Mouse (Mus musculus): ENCODE measurements around the gene Krt35. TPM values are rescaled to one million over a fixed set of nuclear protein-coding genes. Genes with fewer than 3 reads are reported as not detected.

Krt35 gene
- polyA plus RNA-seq (2012; rRNA removed), result 0.08 TPM in 1 of 2 replicates, not detected in the other

DNA sequence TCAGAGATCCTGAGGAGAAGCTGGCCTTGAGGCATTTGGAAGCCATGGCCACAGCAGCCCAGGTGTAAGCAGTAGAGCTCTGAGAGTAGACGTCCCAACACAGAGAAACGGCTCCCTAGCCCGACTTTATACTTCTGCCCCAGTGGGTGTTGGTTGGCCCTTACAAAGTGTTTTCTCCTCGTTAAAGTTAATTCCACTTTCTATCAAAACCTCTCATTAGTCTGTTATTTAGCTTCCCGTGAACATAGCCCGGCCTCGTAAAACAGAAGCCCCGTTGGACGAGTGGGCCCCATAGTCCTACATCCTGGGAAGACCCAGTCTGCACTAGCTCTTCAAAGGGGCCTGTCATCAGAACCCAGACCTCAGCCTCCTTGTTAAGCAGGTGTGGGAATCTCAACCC, at the start of gene Krt35:
Gene Krt35, minus strand, starts transcription at position 101 of the 400 bp plus-strand sequence.

GRCm38 (mm10) chr11:100135731-100136130, 39.7 kb upstream of the Krt35 start, which contains the start of gene Krt15:
TSS of gene Krt15 (minus strand) at chr11:100135928.

GRCm38 (mm10) chr11:100121466-100121865, 25.4 kb upstream of the Krt35 start, which contains the start of gene Krt13:
TSS of gene Krt13 (minus strand) at chr11:100121566.

GRCm38 (mm10) chr11:100105576-100106122, 9.6 kb upstream of the Krt35 start, which contains the start of gene Krt36:
TSS of gene Krt36 (minus strand) at chr11:100105626.

GRCm38 (mm10) chr11:100087861-100088260, 8.2 kb downstream of the Krt35 start, which contains the start of gene Krt32:
TSS of gene Krt32 (minus strand) at chr11:100088226.

DNA sequence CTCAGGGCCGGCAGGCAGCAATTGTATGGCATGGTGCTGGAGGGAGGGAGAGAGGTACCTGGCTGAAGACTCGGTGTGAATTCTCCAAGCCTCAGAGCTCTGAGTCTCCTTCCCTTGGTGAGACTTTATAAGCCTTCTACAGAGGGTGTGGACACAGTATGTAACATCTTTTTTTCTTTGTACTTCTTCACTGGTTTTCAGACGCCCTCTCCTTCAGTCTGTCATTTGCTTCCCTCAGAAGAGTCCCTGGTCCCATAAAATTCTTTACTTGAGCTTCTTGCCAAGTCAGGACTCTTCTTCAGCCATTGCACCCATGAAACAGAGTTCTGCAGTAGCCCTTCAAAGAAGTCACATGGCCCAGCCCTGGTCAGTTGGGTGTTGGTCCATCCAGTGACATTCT, 45.6 kb downstream of the Krt35 start, which contains the start of gene Krt31:
Gene Krt31, minus strand, starts transcription at position 101 of the 400 bp plus-strand sequence.

Other genes with a start within 250 kb of the Krt35 start
- not detected in 2 replicates for gene Krtap4-16, start 244.6 kb downstream of the Krt35 start, polyA plus RNA-seq (2012; rRNA removed)
- not detected in 2 replicates for gene Gm11568, start 238.3 kb downstream of the Krt35 start, polyA plus RNA-seq (2012; rRNA removed)
- gene Gm11559, start 231.8 kb downstream of the Krt35 start, polyA plus RNA-seq (2012; rRNA removed), result not detected in 2 replicates
- not detected in 2 replicates for gene Krtap9-1, start 222.9 kb downstream of the Krt35 start, polyA plus RNA-seq (2012; rRNA removed)
- gene Gm11567, start 217.1 kb downstream of the Krt35 start, polyA plus RNA-seq (2012; rRNA removed), result not detected in 2 replicates
- gene Krtap31-1, start 188.3 kb downstream of the Krt35 start, polyA plus RNA-seq (2012; rRNA removed), result not detected in 2 replicates
- gene Gm11565, start 181.5 kb downstream of the Krt35 start, polyA plus RNA-seq (2012; rRNA removed), result not detected in 2 replicates
- gene Krtap31-2, start 159.9 kb downstream of the Krt35 start, polyA plus RNA-seq (2012; rRNA removed), result not detected in 2 replicates
- gene Krtap9-5, start 147.8 kb downstream of the Krt35 start, polyA plus RNA-seq (2012; rRNA removed), result not detected in 2 replicates
- not detected in 2 replicates for gene Krtap29-1, start 117.2 kb downstream of the Krt35 start, polyA plus RNA-seq (2012; rRNA removed)
- not detected in 2 replicates for gene Krtap16-1, start 109.6 kb downstream of the Krt35 start, polyA plus RNA-seq (2012; rRNA removed)
- gene Krtap17-1, start 102.2 kb downstream of the Krt35 start, polyA plus RNA-seq (2012; rRNA removed), result not detected in 2 replicates
- not detected in 2 replicates for gene Krt33a, start 80.0 kb downstream of the Krt35 start, polyA plus RNA-seq (2012; rRNA removed)
- not detected in 2 replicates for gene Krt33b, start 66.4 kb downstream of the Krt35 start, polyA plus RNA-seq (2012; rRNA removed)
- not detected in 2 replicates for gene Krt34, start 54.7 kb downstream of the Krt35 start, polyA plus RNA-seq (2012; rRNA removed)
- 0.09 TPM in 1 of 2 replicates, not detected in the other for gene Krt31, start 45.7 kb downstream of the Krt35 start, polyA plus RNA-seq (2012; rRNA removed)
- gene Krt32, start 8.0 kb downstream of the Krt35 start, polyA plus RNA-seq (2012; rRNA removed), result 2.5 TPM in 2 replicates
- gene Krt36, start 9.4 kb upstream of the Krt35 start, polyA plus RNA-seq (2012; rRNA removed), result 0.06 and 0.19 TPM in 2 replicates
- 602 and 681 TPM in 2 replicates for gene Krt13, start 25.3 kb upstream of the Krt35 start, polyA plus RNA-seq (2012; rRNA removed)
- gene Krt15, start 39.7 kb upstream of the Krt35 start, polyA plus RNA-seq (2012; rRNA removed), result 7.7 and 17.9 TPM in 2 replicates
- gene Krt19, start 52.4 kb upstream of the Krt35 start, polyA plus RNA-seq (2012; rRNA removed), result 1,679 and 2,029 TPM in 2 replicates
- not detected in 2 replicates for gene Krt9, start 97.0 kb upstream of the Krt35 start, polyA plus RNA-seq (2012; rRNA removed)
- 147 and 161 TPM in 2 replicates for gene Krt14, start 111.3 kb upstream of the Krt35 start, polyA plus RNA-seq (2012; rRNA removed)
- 5.1 and 6.5 TPM in 2 replicates for gene Krt16, start 152.7 kb upstream of the Krt35 start, polyA plus RNA-seq (2012; rRNA removed)
- gene Krt17, start 164.8 kb upstream of the Krt35 start, polyA plus RNA-seq (2012; rRNA removed), result 20.4 and 26.8 TPM in 2 replicates
- gene Krt42, start 173.6 kb upstream of the Krt35 start, polyA plus RNA-seq (2012; rRNA removed), result 0.11 and 0.31 TPM in 2 replicates
- gene Eif1, start 223.6 kb upstream of the Krt35 start, polyA plus RNA-seq (2012; rRNA removed), result 59.7 and 89.2 TPM in 2 replicates
- gene Gast, start 238.2 kb upstream of the Krt35 start, polyA plus RNA-seq (2012; rRNA removed), result 1,071 and 1,807 TPM in 2 replicates